Mouse (Mus musculus) urinary bladder, postnatal 36 days (tissue): ENCODE data around the gene Med1.
A peak's percentile ranks its signal among the peaks of the same experiment; 100 is the strongest.
"Not testable (repeated sequence)": the region's sequence is repeated elsewhere in the genome, so short reads cannot be mapped to it uniquely, and the experiment has no call there.

Source experiments
- DNase-seq, 2 experiments: peaks; one replicate each; pipeline ENCODE4 v3.0.0; 2022; ENCODE audit warnings: low spot score in 2 of 2, mixed read lengths in 1 of 2

The Med1 gene

GRCm38 (mm10) chr11:98192901-98193805 lies at the start of gene Med1:
TSS of gene Med1 (minus strand) at chr11:98193293.
- DNase-seq: peak; percentile 80 to 94

GRCm38 (mm10) chr11:98238995-98239394 lies 45.9 kb upstream of the Med1 start:
- DNase-seq: no peak

DNA sequence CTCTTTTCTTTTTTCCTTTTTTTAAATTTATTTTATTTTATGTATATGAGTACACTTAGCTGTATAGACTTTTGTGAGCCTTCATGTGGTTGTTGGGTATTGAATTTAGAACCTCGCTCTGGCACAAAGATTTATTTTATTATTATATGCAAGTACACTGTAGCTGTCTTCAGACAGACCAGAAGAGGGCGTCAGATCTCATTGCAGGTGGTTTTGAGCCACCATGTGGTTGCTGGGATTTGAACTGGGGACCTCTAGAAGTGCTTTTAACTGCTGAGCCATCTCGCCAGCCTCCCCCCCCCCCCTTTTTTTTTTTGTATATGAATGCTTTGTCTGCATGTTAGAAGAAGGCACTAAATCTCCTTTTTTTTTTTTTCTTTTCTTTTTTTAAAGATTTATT lies 45.3 kb upstream of the Med1 start:
- no peak for DNase-seq

DNA sequence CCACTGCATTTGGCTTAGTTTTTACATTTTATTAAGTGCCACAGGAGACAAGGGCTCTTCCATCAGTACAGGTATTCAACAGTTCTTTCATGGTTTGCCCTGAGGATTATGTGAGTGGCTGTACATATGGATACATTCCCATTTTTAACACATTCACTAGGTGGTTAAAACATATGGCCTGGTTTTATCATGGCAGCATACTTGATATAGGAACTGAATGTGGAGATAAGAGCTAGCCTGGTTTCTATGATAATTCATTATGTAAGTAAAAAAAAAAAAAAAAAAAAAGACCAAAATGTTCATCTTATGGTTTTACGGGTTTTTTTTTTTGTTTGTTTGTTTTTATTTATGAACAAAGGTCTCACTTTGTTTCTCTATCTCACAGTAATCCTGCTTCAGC lies 33.3 kb upstream of the Med1 start:
- no peak for DNase-seq

DNA sequence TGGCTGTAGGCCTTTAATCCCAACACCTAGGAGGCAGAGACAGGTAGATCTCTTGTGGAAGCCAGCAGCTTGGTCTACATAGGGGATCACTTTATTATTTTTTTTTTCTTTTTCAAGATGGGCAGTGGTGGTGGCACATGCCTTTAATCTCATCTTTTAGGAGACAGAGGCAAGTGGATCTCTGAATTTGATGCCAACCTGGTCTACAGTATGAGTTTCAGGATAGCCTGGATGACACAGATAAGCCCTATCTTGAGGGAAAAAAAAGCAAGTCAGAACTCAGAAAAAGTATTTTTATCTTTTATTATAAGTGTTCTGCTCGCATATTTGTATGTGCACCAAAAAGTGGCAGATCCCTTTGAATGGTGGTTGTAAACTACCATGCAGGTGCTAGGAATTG lies 20.2 kb upstream of the Med1 start:
- DNase-seq: no peak

DNA sequence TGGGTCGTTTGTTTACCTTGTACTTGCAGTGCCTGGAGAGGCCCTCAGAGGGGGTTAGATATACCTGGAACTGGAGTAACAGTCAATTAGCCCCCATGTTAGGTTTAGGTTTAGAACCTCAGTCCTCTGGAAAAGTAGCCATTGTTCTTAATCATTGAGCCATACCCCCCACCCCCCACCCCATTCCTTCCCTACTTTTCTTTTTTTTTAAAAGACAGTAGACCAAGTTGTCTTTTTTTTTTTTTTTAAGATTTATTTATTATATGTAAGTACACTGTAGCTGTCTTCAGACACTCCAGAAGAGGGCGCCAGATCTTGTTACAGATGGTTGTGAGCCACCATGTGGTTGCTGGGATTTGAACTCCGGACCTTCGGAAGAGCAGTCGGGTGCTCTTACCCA lies 16.6 kb upstream of the Med1 start:
- DNase-seq: not testable (repeated sequence)

DNA sequence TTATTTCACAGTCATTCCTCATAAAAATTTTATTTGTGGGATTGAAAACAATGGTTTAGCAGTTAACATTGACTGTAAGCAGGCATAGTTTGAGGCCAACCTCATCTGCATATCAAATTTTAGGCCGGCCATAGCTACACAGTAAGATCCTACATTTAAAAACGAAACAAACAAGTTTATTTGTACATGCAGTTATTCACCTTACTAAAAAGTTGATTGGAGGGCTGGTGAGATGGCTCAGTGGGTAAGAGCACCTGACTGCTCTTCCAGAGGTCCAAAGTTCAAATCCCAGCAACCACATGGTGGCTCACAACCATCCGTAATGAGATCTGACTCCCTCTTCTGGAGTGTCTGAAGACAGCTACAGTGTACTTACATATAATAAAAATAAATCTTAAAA lies 13.2 kb upstream of the Med1 start:
- not testable (repeated sequence) for DNase-seq

- no peak for DNase-seq
Observed at GRCm38 (mm10) chr11:98205463-98205862, 12.4 kb upstream of the Med1 start.

- peak in 1 of 2 experiments; percentile 23 for DNase-seq
Observed at GRCm38 (mm10) chr11:98203931-98204421, 10.9 kb upstream of the Med1 start.

DNA sequence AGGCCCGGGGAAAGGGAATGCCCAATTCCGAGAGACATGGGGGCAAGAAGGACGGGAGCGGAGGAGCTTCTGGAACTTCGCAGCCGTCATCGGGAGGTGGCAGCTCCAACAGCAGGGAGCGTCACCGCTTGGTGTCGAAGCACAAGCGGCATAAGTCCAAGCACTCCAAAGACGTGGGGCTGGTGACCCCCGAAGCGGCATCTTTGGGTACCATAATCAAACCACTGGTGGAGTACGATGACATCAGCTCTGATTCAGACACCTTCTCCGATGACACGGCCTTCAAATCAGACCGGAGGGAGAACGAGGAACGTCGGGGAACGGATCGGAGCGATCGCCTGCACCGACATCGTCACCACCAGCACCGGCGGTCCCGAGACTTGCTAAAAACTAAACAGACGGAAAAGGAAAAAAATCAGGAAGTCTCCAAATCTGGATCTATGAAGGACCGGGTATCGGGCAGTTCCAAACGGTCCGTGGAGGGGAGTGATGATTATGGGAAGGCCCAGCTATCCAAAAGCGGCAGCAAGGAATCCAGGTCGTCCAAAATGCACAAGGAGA lies 10.3 kb upstream of the Med1 start:
- peak in 1 of 2 experiments; percentile 54 for DNase-seq

GRCm38 (mm10) chr11:98202641-98203350 lies 9.7 kb upstream of the Med1 start, which contains the start of gene Cdk12:
TSS of gene Cdk12 (plus strand) at chr11:98203059.
- peak; percentile 94 to 95 for DNase-seq

GRCm38 (mm10) chr11:98201791-98202640 lies 8.9 kb upstream of the Med1 start:
- DNase-seq: peak; percentile 9 to 24

DNA sequence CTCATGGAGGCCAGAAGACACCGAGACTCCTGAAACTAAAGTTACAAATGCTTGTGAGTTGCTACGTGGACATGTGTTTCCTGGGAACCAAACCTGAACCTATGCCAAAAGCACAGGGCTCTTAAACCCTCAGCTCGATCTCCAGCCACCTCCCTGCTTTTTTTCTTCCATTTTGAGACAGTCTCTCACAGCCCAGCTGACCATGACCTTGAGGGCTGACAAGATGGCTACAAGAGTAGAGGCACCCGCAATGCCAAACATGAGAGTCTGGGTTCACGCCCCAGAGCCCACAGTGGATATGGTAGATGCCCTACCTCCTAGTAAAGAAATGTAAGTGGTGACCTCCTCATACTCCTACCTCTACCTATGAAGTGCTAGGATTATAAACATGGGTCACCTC lies 2.3 kb downstream of the Med1 start:
- DNase-seq: no peak

DNA sequence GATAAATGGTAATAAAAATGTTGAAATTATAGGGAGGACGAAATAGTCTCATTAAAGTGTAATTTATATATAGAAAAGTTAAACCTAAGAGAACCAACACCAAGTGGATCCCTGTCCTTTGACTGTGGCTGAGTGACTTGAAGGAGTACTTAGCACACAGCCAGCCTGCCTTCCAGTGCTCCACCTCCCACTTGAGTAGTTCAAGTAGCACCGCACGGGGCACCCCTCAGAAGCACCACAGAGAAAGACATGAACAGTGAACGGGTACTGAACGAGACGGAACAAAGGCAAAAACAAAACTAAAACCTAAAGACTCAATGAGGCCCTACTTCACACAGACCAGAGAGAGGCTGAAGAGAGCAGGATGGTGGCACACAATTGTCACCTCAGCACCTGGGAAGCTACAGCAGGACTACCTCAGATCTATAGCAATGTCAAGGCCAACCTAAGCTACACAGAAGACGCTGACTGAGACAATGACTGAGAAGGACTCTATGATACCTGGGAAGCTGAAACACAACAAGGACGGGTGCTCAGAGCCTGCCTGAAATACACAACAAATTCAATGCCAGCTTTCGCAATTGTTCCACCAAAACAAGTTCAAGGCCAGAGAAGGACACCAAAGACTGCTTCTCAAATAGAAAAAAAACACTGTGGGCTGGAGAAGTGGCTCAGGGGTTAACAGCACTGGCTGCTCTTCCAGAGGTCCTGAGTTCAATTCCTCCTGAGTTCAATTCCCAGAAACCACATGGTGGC lies 5.3 kb downstream of the Med1 start:
- no peak for DNase-seq

DNA sequence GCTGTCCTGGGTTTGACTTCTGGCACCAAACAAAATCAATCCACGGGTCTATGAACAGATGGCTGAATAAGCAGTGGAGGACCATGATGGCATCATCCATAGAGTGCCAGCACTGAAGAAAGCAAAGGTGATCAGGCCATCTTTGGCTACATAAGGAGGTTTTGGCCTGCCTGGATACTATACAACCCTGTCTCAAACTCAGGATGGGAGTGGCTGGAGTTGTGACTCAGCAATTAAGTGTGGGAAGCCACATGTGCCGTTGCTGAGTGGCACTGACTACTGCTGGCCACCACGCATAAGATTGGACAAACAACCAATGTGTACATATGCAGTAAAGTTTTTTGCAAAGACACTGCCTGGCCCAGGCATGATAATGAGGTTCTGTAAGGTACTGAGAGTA lies 10.9 kb downstream of the Med1 start:
- not testable (repeated sequence) for DNase-seq

DNA sequence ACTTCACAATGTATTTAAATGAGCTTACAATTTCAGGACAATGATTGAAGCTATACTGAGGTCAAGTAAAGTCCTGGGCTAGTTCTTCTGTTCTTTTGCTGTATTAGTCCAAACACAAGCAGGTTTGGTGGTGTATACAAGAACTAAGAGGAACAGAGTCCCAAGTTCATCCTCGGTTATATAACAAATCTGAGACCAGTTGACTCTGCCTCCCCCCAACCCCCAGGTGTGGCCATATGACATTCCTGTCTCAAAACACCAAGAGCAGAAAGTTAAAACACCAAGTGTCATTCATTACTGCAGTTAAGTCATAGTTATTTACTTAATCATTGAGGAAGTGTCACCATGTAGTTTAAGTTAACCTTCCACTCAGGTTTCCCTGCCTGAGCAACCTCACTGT lies 24.7 kb downstream of the Med1 start:
- DNase-seq: no peak

DNA sequence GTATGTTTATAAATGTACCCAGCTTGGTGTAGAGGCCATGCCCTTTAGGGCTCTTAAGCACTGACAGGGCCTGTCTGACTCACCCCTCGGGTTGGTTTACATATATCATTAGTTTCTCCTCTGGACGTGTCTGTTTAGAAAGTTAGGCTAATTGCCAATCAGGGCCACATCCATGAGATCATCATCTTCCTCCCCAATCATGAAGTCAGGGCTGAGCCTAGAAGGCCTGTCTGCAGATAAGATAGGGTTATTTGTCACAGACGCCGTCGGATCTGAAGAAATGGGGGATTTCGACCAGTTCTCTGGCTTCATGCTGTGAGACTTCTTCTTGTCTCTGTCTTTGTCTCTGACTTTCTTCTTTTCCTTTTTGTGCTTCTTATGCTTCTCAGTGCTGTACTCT lies 38.0 kb downstream of the Med1 start:
- DNase-seq: no peak

DNA sequence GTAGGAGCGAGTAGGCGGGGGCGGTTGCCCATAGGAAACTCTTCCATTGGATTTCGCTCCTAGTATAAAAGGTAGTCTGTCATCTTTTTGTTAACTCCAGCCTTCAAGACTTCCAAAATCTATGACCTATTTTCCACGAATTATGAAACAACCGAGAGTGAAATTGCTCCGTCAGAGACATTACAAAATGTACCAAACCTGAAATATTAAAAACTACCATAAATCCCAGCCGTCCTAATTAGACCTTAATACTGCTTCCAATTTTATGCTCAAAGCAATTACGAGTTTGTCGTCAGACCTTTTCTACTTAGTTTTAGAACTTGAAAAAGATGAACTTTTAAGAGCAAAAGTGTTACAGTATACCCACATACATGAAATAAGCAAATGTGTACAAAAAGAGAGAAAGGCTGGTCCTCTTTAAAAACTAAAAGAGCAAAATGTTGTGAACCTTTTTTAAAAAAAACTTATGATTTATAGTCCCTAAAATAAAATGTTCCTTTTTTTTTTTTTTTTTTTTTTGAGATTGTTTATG lies 42.4 kb downstream of the Med1 start:
- DNase-seq: no peak

GRCm38 (mm10) chr11:98149786-98150624 lies 43.1 kb downstream of the Med1 start, which contains the start of gene Fbxl20:
TSS of gene Fbxl20 (minus strand) at chr11:98150403.
- peak; percentile 77 to 90 for DNase-seq
